Mouse (Mus musculus) monocyte, adult 5-6 weeks (primary cell): ENCODE measurements around the gene Osbpl8. TPM values are rescaled to one million over a fixed set of nuclear protein-coding genes. Genes with fewer than 3 reads are reported as not detected.
"Not testable (repeated sequence)": the region's sequence is repeated elsewhere in the genome, so short reads cannot be mapped to it uniquely, and the experiment has no call there.

Experiments used
- ATAC-seq: fragments of 153-309, 156-312 bp; replicated peaks from 2 replicates; pipeline ENCODE4 v1.8.0; 2017; ENCODE audit warnings: mild to moderate bottlenecking; ENCODE audit not compliant: low TSS enrichment, insufficient number of reproducible peaks, severe bottlenecking, poor library complexity, low FRiP score
- total RNA-seq: library from RNA; stranded (forward); fragments of 200-1000, 200-491, 200-594 nt; gene quantifications from 3 replicates; pipeline ENCODE4 v1.2.3, GENCODE M21; 2017

Osbpl8 gene
- 103 to 127 TPM (median 111 TPM) in 3 replicates for total RNA-seq

DNA sequence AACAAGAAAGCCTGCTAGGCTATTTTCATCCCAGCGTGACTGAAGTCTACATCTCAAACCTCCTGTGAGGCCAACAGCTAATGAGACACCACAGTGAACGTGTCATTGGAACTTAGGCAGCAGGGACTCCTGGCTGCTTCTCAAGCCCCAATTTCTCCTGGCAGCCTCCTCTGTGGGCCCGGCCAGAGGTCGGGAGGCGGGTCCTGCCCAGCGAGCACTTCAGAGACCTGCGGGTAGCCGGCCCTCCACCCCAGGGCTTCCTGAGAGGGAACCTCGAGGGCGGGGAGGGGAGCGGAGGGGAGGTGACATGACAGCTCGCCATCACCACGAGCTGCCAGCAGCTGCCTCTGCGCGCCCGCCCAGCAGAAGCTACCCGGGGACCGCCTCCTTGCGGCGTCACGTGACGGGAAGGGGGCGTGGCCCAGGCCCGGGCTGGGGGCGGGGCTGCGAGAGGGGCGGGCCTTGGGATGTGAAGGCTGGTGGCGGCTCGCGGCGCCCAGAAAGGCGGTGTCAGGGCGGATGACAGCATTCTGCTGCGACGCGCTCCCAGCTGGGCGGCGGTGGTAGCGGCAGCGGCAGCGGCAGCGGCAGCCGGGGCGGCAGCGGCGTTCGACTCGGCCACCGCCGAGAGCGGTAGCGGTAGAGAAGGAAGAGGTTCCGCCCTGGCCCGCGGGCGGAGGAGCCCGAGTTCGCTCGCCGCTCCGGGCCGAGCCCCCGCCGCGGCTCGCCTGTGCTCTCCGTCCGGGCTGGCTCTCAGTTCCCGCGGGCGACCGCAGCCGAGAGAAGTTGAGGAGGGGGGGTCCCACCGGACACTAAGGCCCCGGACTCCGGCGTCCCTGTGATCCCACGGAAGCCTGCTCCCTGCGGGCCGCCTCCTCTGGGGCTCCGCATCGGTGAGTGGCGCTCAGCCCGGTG, at the start of gene Osbpl8:
Gene Osbpl8 (plus strand): TSS at position 449 of the 915 bp plus-strand sequence.
- peak; percentile 90 for ATAC-seq

DNA sequence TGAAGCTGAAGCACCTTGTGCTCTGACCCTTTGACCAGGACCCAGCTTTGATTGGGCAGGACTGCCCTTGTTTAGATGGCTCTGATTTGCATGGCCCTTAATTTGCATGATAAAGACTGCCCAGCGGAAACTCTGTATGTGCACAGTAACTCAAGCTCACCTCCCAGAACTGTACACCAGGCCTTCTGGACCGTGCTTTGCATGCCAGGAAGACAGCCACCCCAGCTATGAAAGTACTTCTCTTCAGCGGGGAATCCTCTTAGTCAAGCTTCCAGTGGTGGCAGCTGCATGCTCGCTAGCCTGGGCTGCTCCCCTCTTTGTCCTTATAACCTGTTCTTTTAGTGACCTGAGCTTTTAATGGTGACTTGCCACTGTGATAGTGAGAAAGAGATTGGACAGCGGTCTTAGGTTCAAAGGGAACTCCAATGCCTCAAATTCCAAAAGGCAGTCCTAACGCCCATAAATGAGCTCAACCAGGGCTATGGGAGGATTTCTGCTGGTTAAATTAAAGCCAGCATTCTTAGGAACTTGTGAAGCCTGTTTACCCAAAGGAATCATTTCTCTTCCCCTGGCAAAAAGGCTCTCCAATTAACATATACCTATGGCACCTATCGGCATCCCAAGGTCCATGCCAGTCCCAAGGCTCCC, 47.2 kb upstream of the Osbpl8 start:
- no peak for ATAC-seq

DNA sequence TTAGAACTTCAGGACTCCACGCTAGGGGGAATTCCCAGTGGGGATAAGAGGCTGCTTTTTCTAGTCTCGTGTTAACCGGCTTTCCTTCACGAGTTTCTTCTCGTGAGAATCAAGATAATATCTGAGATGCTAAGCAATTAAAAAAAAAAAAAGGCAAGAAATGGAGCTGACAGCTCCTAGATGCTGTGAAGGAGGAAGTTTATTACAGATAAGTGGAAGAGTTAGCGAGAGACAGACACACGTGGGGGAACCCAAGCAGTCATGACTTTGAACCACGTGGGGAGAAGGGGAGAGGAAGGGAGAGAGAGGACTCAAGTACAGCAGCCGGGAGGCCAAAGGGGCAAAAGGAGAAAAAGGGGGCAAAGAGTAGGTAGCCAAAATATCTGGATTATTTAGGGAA, 46.3 kb upstream of the Osbpl8 start:
- peak; percentile 63 for ATAC-seq

DNA sequence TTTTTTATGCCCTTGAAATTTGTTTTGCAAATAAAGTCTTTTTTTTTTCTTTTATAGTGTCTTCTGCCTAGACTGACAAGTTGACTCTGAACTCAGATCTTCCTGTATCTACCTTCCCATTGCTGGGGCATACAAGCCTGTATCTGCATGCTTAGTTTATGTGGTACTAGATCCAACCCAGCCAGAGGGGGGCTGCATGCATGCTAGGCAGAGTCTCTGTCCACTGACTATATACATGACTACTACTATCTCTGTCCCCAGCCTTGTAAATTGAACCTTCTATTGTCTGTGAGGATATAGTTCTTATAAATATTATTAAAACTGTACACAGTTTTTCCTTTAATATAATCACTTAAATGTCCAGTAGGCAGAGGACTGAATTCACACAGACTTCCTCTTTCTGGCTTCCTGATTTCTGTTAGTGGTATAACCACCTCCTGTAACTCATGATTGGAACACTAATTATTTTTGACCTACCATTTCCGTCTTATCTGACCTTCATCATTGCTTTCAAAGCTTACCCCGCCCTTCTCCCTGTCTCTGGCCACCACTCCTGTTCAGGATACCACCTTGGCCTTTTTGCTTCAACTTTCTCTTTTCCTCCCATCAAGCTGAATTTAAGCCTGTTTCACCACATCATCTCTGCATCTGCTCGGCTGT, 45.4 kb upstream of the Osbpl8 start:
- ATAC-seq: peak; percentile 89

DNA sequence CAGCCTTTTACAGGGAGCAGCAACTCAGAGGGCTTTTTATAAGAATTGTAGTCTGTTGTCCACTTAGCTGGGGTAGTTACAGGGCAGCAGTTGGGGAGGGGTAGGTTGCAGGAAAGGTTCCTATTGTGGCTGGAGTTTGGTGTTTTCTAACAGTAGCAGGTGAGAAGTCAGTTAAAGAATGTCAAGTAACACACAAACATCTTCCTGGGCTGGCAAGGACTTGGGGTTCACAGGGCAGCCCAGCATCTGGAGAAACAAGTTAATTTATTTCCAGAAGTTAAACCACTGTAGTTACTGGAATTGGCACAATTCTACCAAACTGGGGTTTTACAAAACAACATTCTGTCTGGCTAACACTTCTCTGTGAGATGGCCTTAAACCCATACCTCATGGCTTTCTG, 44.8 kb upstream of the Osbpl8 start:
- ATAC-seq: no peak

DNA sequence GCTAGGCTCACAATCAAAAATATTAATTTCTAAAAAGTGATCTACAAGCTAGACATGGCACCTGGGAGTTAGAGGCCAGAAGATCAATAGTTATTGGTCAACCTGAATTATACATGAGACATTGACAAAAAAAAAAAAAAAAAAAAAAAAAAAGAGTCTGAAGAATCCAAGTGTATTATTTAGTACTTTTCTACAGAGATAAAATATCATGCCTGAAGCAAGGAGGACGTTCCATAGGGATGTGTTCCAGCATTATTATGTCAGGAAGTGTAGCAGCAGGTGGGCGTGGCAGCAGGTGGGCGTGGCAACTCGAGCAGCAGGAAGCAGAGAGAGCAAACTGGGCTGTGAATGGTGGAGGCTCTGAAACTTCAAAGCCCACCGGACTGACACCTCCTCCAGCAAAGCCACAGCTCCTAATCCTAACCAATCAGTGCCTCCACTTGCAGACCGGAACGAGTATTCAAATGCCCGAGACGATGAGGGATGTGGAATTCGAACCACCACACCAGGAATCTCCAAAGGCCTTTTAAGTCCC, 41.6 kb upstream of the Osbpl8 start:
- ATAC-seq: no peak

DNA sequence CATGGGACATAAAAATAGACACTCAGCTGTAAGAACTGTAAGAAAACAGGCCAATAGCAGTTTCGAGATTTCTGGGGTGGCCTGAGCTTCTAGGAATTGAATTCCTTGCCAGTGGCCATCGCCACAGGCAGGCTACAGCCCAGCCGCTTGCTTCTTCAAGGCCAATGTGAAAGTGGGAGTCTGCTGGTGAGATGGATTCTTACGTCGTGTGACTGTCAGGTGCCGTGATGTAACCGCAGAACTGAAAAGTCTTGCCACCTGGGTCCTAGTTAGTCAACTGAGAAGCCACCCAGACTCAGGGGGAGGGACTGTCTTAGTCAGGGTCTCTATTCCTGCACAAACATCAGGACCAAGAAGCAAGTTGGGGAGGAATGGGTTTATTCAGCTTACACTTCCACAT, 40.4 kb upstream of the Osbpl8 start:
- no peak for ATAC-seq

DNA sequence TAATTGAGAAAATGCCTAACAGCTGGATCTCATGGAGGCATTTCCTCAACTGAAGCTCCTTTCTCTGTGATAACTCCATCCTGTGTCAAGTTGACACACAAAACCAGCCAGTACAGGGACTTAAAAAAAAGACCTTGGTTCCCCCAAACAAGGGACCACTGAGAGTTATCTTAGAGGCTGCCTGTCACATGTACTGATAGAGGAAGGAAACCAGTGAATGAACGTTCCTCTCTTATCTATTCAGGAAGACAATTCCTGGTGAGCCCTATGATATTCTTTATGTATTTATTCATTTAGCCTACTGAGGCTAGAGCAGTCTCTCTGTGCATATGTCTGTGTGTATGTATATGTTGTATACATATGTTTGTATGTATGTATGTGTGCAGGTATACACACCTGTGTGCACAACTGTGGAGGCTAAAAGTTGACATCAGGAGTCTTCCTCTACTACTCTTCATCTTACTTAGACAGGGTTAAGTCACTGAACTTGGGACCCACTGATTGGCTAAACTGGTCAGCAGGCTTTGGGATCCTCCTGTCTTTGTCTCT, 39.7 kb upstream of the Osbpl8 start:
- no peak for ATAC-seq

DNA sequence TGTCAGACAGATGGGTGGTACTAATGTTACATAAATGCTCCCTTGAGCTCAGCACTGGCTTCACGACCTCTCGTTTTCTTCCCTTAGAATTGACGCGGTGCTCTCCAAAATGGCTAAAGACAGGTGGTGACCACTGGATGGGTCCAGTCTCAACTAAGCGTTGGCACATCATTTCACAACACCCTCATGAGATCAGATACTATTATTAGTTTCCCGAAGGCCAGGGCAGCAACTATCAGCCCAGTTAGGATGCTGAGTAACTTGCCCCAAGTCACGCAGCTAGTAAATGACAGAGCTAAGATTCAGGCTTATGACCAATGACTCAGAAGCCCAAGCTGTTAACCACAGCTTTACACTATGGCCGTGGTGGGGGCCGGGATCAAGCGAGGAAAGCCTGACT, 37.2 kb upstream of the Osbpl8 start:
- ATAC-seq: peak; percentile 94

DNA sequence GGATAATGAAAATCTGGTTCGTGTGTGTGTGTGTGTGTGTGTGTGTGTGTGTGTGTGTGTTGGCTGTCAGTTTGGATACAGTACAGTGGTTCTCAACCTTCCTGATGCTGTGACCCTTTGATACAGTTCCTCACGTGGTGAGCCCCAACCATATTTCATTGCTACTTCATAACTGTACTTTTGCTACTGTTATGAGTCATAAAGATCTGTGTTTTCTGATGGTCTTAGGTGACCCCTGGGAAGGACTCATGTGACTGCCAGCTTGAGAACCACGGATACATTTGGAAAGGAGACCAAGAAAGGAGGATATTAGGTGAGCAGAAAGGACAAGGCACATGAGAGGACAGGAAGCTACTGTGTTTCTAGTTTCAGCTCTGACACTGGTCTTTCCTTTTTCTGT, 36.1 kb upstream of the Osbpl8 start:
- ATAC-seq: no peak

DNA sequence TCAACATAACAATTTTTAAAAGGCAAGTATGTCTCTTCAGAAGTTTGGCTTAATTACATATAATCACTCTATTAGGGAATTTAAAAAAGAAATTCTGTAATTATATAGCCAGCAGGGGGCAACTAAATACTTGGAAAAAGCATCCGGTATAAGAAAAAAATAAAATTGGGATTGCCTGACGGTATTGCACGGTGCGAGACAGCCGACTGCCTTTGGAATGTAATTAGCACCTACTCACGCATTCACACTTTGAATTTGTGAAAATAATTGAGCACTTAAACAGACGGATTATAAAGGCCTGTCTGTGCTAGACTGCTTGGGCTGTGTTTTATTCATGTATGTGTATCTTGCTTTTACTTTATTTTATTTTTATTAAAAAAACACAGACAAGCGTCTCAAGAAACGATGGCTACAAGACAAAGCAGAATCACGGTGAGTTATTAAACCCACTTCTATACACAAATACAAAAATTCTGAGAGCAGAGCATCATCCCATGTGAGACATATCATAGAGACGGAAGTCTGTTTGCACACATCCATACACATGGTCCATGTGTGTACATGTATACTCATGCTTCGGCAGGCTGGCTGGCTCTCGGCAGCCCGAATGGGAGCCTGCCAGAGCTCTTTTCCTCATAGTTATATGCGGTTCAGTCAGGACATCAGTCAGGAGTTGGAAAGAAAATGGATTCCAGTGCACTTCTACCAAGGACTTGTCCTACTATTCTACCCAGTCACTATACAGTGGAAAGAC, 34.5 kb upstream of the Osbpl8 start:
- no peak for ATAC-seq

DNA sequence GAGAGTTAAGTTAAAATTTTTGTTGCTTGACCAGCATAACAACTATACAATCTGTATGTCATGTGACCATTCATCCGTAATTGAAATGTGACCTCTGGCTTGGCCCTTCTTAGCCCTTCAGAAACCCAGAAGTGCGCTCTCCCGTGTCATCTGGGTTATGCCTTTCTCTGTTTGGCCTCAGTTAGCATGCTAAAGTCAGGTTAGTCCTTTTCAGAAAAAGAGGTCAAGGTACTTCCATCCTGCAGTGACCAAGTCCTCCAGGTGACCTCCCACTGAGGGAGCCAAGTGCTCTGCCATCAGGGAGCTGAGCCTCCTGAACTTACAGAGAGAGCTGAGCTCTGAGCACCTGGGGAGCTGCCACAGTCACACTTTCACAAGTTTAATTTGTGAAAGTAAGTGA, 33.7 kb upstream of the Osbpl8 start:
- ATAC-seq: no peak

DNA sequence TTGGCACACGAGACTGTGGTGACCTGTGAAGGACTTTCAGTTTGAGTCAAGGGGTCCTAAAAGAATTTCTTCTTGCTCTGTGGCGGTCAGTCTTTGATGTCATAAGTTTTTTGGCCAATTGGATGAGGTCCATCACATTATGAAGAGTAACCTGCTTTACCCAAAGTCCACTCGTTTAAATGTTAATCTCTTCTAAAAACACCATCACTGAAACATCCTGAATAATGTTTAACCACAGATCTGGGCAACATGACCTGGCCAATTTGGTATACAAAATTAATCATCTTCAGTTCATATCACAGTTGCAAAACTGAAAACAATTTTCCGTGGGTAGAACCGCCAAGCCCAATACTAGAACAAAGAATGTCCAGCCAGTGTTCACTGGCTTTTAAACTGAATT, 31.3 kb upstream of the Osbpl8 start:
- no peak for ATAC-seq

DNA sequence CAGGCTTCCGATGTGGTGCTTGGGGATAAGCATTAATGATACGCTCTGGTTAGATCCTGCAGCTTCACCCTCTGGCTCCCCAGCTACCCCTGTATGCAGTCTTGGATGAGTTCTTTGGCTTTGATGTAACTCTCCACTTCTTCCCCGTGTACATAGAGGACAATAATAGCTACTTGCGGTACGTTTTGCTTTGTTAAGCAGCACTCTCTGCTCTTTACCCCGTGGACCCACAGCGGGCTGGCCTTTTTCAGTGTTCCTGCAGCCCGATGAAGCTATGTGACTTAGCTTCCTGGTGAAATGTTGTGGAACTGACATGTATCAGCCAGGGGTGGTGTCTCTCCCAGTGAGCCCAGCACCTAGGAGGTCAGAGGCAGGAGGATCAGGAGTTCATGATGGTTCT, 30.6 kb upstream of the Osbpl8 start:
- no peak for ATAC-seq

DNA sequence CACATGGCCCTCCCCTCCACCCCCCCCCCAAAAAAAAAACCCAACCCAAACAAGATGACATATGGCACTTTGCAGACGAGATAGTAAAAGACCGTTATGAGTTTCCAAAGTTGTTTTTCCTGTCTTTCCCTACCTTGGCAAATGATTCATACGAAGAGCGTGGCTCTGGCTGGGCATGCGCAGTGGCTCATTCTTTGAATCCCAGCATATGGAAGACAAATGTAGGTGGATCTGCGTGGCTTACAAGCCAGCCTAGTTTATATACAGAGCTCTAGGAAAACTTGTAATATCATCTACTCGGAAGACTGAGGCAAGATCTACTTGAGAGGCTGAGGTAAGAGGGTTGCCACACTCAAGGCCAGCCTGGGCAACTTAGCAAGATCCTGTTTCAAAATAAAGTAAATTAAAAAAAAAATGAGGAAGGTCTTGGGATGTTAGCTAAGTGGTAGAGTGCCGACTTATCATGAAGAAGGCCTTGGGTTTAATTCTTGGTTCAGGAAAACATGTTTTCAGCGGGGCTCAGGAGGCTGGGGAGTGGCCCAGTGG, 30.1 kb upstream of the Osbpl8 start:
- peak; percentile 70 for ATAC-seq

DNA sequence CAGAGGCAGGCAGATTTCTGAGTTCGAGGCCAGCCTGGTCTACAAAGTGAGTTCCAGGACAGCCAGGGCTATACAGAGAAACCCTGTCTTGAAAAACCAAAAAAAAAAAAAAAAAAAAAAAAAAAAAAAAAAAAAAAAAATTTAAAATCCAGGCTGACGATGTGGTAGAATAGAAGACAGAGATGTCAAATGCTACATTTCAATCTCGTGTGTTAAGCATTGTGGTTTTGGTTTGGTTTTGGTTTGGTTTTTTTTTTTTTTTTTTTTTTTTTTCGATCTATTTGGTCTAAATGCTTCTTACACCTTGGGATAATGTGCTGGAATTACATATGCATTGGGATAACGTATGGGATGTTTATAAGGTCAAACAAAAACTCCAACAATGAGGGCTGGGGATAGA, 28.2 kb upstream of the Osbpl8 start:
- ATAC-seq: not testable (repeated sequence)

DNA sequence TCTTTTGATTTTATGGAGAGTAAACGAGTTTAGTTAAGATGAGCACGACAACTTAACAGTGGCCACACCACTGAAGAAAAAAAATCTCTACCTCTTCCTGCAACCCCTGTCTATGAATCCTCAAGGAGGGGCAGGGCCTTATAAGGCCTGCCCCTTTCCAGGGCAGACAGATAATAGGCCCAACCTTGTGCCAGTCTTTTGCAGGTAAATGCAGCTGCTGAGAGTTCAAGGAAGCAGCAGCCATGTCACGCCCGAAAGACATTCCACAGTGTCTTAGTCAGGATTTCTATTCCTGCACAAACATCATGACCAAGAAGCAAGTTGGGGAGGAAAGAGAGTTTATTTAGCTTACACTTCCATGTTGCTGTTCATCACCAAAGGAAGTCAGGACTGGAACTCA, 26.6 kb upstream of the Osbpl8 start:
- no peak for ATAC-seq

DNA sequence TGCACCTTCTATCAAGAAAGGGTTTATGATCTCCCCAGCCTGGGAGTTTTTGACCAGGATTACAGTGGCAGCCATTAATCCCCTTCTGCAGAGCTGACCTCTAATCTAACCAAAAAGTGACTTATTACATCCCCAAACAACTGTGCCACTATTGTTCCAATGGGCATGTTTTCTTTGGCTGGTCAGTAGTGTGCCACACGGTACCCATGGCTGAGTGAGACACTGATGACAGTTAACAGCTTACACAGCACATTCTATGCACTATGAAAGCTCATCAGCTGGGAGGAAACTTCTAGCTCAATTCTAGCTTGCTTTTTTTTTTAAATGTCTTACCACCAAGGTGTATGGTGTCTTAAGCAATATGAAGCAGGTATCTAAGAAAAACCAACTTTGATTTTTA, 25.4 kb upstream of the Osbpl8 start:
- no peak for ATAC-seq
